Mouse (Mus musculus): ENCODE results near the gene Psmd12. TPM values are rescaled to one million over a fixed set of nuclear protein-coding genes. Genes with fewer than 3 reads are reported as not detected.

Psmd12 gene
- polyA plus RNA-seq, 1 experiment from 2014 or later: 221 TPM

DNA sequence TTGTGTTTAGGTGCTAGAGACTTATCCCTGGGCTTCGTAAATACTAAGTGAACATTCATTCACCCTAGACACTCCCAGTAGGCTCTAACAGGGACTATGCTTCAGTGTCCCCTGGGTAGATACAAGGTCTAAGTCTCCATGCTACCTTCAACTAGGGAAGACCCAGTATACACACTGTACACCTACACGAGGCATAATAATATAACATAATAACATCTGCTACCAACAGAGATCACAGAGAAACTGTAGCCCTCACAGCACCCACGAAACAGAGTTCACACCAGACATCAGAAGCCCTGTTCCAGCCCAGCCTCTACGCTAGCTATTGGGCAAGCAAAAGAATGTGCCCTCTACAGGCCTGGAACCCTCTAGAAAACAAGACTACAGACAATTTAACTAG lies 14.2 kb upstream of the Psmd12 start:
- Histone ChIP-seq H3K4me1 (peaks cover 32% of the 10 kb centered on the region), H3K27ac (replicated peaks) (no peak overlapping the region), H3K27me3 (replicated peaks; ENCODE audit: low read depth, poor library complexity, severe bottlenecking) (no peaks in the 10 kb centered on the region), H3K36me3 (replicated peaks) (peaks cover 37% of the 10 kb centered on the region), H3K4me3 (no peak overlapping the region), H3K9me3 (peaks cover 2% of the 10 kb centered on the region; the same call in 1 of the 2 replicates)
- no peak for DNase-seq (ENCODE audit: low spot score)
- WGBS: 93% methylated on average over 4 of the region's 4 CpGs

DNA sequence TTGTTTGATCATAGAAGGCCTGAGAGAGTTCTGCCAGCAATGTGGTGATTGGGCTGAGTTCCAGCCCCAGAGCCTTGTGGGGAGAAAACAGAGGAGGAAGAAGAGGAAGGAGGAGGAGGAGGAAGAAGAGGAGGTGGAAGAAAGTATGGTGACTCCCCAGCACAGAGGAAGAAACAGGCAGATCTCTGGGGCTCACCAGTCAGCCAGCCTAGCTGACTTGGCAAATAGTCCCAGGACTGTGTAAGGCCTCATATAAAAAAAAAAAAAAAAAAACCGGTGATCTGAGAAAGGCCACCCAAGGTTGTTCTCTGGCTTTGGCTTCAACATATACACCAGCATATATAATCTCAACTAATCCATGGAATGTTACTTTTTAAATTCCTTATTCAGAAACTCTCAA lies 13.3 kb upstream of the Psmd12 start:
- Histone ChIP-seq H3K4me1 (peaks cover 37% of the 10 kb centered on the region), H3K9me3 (peaks cover 2% of the 10 kb centered on the region; the same call in 1 of the 2 replicates), H3K27ac (replicated peaks) (no peak overlapping the region), H3K4me3 (no peak overlapping the region), H3K27me3 (replicated peaks; ENCODE audit: low read depth, poor library complexity, severe bottlenecking) (no peaks in the 10 kb centered on the region), H3K36me3 (replicated peaks) (peaks cover 28% of the 10 kb centered on the region)
- 82% methylated on average over 1 of the region's 1 CpGs for WGBS
- DNase-seq (ENCODE audit: low spot score): no peak

DNA sequence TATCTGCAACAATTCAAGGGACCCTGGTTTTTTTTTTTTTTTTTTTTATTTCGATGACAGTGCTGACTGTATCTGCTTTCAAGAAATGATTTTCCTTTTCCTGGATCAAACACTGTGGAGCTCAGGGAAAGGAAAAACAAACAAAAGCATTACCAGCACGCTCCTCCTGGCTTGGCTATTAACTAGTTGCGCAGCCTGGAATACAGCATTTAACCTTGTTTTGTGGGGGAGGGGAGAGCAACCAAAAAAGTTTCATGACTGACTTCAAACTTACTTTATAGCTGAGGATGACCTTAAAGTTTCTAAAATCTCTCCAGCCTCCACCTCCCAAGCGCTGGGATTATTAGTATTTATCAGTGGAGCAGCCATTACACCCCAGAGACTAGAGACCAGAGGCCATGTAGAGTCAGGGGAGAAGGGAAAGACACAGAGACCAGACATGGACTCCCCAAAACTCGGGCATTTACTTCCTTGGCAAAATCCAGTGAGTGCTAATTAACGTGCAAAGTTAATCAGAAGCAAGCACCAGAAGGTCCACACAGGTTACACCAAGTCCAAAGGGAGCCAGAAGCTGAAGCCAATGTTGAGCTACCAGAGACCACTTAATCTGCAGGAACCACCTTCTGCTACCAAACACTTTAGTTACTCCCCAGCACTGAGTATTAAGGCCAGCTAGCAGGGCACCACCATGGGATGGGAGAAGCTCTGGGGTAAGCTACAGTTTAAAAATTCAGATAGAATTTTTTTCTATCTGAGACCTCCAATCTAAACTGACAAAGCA lies 12.5 kb upstream of the Psmd12 start:
- 69% methylated on average over 6 of the region's 6 CpGs for WGBS
- Histone ChIP-seq H3K4me1 (peaks cover 46% of the 10 kb centered on the region), H3K36me3 (replicated peaks) (peaks cover 20% of the 10 kb centered on the region), H3K9me3 (peaks cover 2% of the 10 kb centered on the region; the same call in 1 of the 2 replicates), H3K4me3 (peak overlapping the region; percentile 30; the same call in 1 of the 2 replicates), H3K27ac (replicated peaks) (no peak overlapping the region), H3K27me3 (replicated peaks; ENCODE audit: low read depth, poor library complexity, severe bottlenecking) (no peaks in the 10 kb centered on the region)
- no peak for DNase-seq (ENCODE audit: low spot score)

DNA sequence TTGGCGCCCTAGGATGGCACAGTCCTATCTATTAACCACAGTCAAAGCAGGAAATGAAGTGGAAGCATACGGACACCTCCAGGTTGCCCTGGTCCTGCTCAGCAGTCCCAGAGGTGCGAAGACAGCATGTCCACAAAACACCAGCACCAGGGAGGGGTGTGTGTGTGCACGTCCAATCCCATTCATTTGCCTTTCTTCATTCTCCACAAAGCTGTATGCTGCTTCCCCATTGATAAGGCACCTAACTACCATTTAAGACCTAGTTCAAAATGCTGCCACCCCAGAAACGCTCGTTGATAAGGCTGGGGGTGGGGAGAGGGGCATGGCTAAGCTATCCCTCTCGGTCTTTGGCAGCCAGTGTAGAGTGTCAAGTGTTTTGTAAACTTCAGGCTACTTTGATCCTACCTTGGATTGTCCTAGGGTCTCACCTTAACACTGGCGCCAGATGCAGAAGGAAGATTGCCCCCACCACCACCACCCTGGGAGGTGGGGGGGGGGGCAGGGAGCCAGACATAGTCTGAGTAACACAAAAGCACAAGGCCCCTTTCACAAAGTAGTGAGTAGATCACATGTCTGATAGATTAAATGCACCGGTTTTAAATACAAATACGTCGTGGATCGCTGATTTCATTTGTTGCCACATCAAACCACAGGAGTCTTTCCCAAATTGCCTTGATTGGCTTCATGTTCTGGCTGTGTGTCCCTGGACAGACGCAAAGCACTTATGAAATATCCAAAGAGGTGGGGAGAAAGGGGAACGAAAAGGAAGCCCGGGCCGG lies 10.8 kb upstream of the Psmd12 start:
- WGBS: 18% methylated on average over 16 of the region's 16 CpGs
- no peak for DNase-seq (ENCODE audit: low spot score)
- Histone ChIP-seq H3K27me3 (replicated peaks; ENCODE audit: low read depth, poor library complexity, severe bottlenecking) (no peaks in the 10 kb centered on the region), H3K4me1 (peaks cover 58% of the 10 kb centered on the region), H3K36me3 (replicated peaks) (peaks cover 8% of the 10 kb centered on the region), H3K27ac (replicated peaks) (peak overlapping the region; percentile 96), H3K9me3 (no peaks in the 10 kb centered on the region), H3K4me3 (peak overlapping the region; percentile 98)

DNA sequence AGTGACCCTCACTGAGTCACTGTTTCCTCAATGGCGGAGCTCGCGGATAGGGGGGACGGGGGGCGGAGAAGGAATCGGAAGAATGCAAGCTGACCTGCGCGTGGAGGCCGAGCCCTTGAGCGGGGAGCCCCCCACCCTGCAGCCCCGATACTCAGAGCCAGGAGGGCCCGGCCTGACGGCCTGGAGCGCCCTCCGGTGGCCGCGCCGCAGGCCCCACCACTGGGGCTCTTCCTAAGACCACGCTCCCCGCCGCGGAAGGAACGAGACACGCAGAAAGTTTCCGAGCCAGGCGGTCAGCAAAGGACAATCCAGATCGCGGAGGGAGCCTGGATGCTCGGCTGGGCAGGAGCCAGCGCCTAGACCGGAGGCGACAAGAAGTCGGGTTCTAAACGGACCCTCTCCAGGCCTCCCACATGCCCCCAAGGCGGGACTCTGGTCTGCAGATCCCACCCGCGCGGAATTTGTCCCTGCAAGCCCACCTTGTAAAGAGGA lies 10.2 kb upstream of the Psmd12 start:
- DNase-seq (ENCODE audit: low spot score): peak; percentile 90
- peak overlapping the region; percentile 98 for H3K4me3 ChIP-seq
- H3K36me3 ChIP-seq (replicated peaks): peaks cover 2% of the 10 kb centered on the region
- no peaks in the 10 kb centered on the region for H3K27me3 ChIP-seq (replicated peaks; ENCODE audit: low read depth, poor library complexity, severe bottlenecking)
- H3K27ac ChIP-seq (replicated peaks): peak overlapping the region; percentile 96
- H3K4me1 ChIP-seq: peaks cover 58% of the 10 kb centered on the region
- under 1% methylated on average over 38 of the region's 38 CpGs for WGBS
- H3K9me3 ChIP-seq: no peaks in the 10 kb centered on the region

DNA sequence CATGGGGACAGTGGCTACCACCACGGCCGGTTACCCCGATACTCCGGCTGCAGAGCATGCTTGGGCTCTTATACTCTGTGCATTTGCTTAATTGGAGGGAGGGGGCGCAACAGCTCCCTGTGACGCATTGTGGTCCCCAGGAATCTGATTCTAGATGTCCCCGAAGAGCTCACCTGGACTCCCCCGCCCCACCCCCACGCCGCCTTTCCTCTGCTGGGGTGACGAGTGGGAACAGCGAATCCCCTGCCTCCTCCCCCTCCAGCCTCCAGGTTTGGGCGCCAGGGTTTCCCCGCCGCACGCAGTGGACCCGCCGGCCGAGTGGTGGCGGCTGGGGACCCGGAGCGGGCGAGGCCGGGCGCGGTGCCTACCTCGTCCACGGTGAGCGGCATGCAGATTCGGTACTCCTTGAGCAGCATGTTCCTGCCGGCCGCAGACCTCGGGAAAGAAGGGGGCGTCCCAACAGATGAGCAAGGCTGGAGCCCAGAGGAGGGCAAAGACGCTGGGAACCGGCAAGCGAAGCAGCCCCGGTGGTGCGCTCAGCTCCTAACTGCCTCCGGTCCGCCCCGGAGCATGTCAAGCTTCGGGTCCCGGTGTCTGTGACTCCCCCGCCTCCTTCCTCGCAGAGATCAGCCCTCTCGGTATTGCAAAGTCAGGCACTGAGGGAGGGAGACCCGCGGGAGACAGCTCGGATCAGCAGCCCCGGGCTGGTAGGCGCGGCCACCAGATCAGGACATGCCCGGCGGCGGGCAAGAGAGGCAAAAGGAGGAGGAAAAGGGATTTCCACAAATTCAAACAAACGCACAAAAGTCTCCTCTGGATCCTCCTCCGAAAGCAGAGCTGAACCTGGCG lies 9.5 kb upstream of the Psmd12 start:
- H3K36me3 ChIP-seq (replicated peaks): no peaks in the 10 kb centered on the region; the same call in 1 of the 2 replicates
- peaks cover 58% of the 10 kb centered on the region for H3K4me1 ChIP-seq
- H3K27me3 ChIP-seq (replicated peaks; ENCODE audit: low read depth, poor library complexity, severe bottlenecking): no peaks in the 10 kb centered on the region
- H3K9me3 ChIP-seq: no peaks in the 10 kb centered on the region
- DNase-seq (ENCODE audit: low spot score): peak; percentile 76
- peak overlapping the region; percentile 96 for H3K27ac ChIP-seq (replicated peaks)
- peak overlapping the region; percentile 98 for H3K4me3 ChIP-seq
- under 1% methylated on average over 59 of the region's 59 CpGs for WGBS

DNA sequence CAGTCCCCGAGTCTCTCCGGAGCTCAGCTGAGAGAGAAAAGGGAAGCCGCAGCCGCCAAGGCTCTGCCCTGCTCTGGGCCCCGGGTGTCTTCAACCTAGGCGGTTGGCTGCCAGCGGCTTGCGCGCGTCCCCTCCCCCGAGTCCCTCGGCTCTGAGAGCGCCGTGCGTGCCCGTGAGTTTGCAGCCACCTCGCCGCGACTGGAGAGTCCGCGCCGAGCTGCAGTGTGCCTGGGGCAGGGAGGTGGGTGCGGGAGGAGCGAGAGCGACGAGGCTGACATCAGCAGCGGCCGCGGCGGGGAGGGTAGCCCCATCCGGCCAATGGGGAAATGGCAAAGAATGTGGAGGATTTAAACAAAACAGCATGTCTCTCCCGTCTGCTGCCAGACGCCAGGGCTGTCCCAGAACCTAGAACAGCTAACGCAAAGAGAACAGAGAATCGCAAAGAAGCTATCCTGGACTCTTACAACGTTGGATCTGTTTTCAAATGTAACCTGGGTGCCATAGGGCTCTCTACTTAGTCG lies 8.7 kb upstream of the Psmd12 start, which contains the start of gene Pitpnc1:
Gene Pitpnc1 (minus strand): TSS at position 179 of the 521 bp plus-strand sequence.
- Histone ChIP-seq H3K27me3 (replicated peaks; ENCODE audit: low read depth, poor library complexity, severe bottlenecking) (no peaks in the 10 kb centered on the region), H3K4me3 (peak within 1 kb of the TSS; percentile 98), H3K9me3 (no peaks in the 10 kb centered on the region), H3K27ac (replicated peaks) (peak within 1 kb of the TSS; percentile 96), H3K4me1 (peaks cover 54% of the 10 kb centered on the region), H3K36me3 (replicated peaks) (no peaks in the 10 kb centered on the region; the same call in 1 of the 2 replicates)
- DNase-seq (ENCODE audit: low spot score): peak; percentile 95
- under 1% methylated on average over 37 of the region's 37 CpGs for WGBS

DNA sequence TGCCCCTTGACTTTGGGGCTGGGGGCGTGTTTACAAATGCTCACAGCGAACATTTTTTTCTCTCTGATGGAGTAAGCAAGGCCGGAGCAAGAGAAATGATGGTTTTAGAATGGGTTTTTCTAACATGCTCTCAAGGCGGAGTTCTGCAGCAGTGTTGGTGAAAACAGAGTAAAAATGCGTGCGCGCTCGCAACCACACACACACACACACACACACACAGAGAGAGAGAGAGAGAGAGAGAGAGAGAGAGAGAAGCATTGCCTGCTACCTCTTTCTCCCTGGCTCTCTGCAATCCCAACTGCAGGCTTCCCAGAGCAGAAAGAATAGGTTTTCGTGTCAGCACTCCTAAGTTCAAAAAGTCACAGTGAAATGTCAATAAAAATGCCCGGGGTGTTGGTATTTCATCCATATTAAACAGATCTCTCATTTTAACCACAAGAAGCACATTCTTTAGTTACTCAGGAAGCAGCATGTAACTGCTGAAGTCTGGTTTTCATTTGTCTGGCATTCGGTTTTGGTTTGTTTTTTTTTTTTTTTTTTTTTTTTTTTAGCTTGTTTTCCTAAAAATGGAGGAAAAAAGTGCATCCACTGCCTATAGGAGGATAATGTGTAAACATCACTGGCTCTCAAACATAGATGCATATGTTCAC lies 8.1 kb upstream of the Psmd12 start:
- WGBS: 8% methylated on average over 11 of the region's 11 CpGs
- peaks cover 54% of the 10 kb centered on the region for H3K4me1 ChIP-seq
- no peaks in the 10 kb centered on the region for H3K27me3 ChIP-seq (replicated peaks; ENCODE audit: low read depth, poor library complexity, severe bottlenecking)

DNA sequence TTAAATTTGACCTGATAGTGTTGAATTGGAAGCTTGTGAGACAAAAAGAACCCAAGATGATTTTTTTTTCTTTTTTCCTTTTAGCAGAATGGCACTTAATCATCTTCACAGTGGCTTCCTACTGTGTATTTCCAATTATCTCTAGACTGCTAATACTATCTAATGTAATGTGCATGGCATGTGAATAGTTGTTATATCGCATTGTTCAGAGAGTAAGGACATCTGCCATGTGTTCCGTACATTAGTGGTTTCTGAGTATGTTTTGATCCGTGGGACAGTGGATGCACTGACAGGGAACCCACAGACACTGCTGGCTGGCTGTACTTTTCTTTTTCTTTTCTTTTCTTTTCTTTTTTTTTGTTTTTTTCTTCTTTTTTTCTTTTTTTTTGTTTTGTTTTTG lies 7.0 kb upstream of the Psmd12 start:
- DNase-seq (ENCODE audit: low spot score): no peak
- WGBS: 83% methylated on average over 3 of the region's 3 CpGs
- peaks cover 44% of the 10 kb centered on the region for H3K4me1 ChIP-seq
- H3K9me3 ChIP-seq: no peaks in the 10 kb centered on the region
- H3K27me3 ChIP-seq (replicated peaks; ENCODE audit: low read depth, poor library complexity, severe bottlenecking): no peaks in the 10 kb centered on the region
- H3K36me3 ChIP-seq (replicated peaks): no peaks in the 10 kb centered on the region
- no peak overlapping the region for H3K4me3 ChIP-seq
- H3K27ac ChIP-seq (replicated peaks): peak overlapping the region; percentile 96

More for the DNA sequence above, 8.1 kb upstream of the Psmd12 start:
- peak overlapping the region; percentile 96 for H3K27ac ChIP-seq (replicated peaks)
- no peaks in the 10 kb centered on the region for H3K9me3 ChIP-seq
- H3K36me3 ChIP-seq (replicated peaks): no peaks in the 10 kb centered on the region; the same call in 1 of the 2 replicates
- no peak for DNase-seq (ENCODE audit: low spot score)
- H3K4me3 ChIP-seq: peak overlapping the region; percentile 98

DNA sequence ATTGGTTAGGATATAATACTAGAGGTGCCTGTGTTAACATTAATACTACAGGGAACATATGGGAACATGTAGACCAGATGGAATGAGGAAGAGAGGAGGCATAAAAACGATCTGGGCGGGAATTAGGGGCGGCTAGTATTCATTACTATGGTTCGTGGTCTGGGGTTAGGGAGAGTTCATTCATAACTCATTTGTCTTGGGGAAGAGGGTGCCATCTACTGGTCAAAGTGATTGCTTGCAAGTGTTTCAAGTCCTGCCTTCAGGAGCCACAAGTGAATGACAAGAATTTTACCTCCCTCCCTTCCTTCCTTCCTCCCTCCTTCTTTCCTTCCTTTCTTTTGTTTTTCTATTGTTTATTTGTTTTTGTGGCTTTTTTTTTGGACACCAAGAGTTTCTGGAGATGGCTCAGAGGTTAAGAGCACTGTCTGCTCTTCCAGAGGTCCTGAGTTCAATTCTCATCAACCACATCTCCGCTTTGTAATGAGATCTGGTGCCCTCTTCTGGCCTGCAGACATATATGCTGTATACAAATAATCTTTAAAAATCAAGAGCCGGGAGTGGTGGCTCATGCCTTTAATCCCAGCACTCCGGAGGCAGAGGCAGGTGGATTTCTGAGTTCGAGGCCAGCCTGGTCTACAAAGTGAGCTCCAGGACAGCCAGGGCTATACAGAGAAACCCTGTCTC lies 6.0 kb upstream of the Psmd12 start:
- no peaks in the 10 kb centered on the region for H3K36me3 ChIP-seq (replicated peaks)
- no peaks in the 10 kb centered on the region for H3K9me3 ChIP-seq
- 26% methylated on average over 8 of the region's 8 CpGs for WGBS
- DNase-seq (ENCODE audit: low spot score): peak; percentile 65
- H3K27me3 ChIP-seq (replicated peaks; ENCODE audit: low read depth, poor library complexity, severe bottlenecking): no peaks in the 10 kb centered on the region
- H3K4me1 ChIP-seq: peaks cover 36% of the 10 kb centered on the region
- H3K27ac ChIP-seq (replicated peaks): 0 out of 2 replicates have a peak overlapping the region, but pooled peaks have one; percentile 19
- peak overlapping the region; percentile 13; the same call in 1 of the 2 replicates for H3K4me3 ChIP-seq

DNA sequence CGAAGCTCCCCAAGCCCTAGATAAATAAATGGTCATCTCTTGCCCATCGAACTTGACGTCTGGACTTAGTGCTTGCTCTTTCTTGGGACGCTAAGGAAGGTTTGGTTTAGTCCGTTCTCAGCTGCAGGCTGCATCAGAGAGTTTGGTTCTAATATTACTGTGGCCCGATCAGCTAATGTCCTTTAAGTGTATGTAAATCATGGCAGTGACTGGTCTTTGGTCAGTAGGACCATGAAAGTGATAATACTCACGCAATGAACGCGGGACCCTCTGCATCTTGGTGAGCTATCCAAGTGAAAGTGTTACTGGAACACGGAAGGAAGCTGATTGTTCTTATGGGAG lies 549 bp downstream of the Psmd12 start:
- Histone ChIP-seq H3K4me3 (peak overlapping the region; percentile 98), H3K4me1 (peaks cover 21% of the 10 kb centered on the region), H3K27me3 (replicated peaks; ENCODE audit: low read depth, poor library complexity, severe bottlenecking) (no peaks in the 10 kb centered on the region), H3K9me3 (no peaks in the 10 kb centered on the region), H3K36me3 (replicated peaks) (peaks cover 14% of the 10 kb centered on the region), H3K27ac (replicated peaks) (peak overlapping the region; percentile 96)
- no peak for DNase-seq (ENCODE audit: low spot score)
- WGBS: 1% methylated on average over 10 of the region's 10 CpGs

All from embryonic facial prominence, embryonic 10.5 days (tissue).